Mouse (Mus musculus): Measurements from ENCODE around the gene Zfp14.
A peak's percentile ranks its signal among the peaks of the same experiment; 100 is the strongest.

Gene Zfp14

DNA sequence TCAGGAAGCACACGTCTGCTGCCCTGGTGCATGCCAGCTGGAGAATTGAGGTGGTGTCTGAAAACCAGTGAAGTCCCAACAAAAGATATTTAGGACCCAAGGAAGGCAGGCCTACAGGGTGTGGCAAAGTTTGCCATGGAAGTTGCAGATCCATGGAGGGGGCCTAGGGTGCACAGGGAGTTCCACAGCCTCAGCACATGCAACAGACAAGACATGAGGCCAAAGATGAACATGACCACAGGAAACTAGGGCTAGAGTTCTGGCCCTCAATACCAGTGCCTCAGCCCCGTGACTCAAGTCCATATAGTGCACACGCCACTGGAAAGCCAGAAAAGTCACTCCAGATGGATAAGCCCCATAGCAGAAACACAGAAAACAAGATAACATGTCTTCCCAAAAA lies 22.6 kb downstream of the Zfp14 start:
- no peak for DNase-seq (ENCODE audit: low spot score in 2 of 2)

DNA sequence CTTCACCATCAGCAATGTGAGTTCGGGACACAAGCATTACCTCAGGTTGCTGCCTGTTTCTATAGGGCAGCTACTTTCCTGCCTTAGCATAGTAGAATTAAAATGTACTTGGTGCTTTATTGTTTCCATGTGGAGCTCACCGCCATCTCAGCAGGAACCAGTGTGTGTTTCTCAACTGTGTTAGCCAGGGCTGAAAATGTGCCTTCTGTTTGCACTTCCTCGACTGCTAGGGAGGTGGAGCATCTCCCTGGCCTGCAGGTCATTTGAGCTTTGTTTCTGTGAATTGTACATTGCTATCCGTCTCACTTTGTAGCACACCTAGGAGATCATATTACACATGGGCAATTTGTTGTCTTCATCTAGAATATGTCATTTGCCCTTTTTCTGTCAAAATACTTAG lies 23.8 kb downstream of the Zfp14 start:
- no peak for DNase-seq (ENCODE audit: low spot score in 2 of 2)

DNA sequence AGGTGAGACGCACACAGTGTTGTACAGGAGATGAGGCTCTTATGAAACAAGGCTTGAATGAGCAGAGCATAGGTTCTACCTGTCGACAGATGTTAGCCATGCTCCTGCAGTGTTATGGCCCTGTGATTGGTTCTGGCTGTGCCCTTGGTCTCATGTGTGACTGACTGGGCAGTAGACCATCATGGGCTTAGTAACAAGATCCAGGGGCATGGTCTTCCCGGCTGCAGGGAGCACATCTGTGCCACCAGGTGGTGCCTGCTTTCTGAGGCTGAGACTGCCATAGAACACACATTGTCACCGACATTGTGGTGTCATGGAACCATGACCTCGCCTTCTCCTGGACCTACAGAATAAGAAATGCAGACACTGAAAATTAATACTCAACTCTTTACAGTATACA lies 25.8 kb downstream of the Zfp14 start:
- no peak for DNase-seq (ENCODE audit: low spot score in 2 of 2)

DNA sequence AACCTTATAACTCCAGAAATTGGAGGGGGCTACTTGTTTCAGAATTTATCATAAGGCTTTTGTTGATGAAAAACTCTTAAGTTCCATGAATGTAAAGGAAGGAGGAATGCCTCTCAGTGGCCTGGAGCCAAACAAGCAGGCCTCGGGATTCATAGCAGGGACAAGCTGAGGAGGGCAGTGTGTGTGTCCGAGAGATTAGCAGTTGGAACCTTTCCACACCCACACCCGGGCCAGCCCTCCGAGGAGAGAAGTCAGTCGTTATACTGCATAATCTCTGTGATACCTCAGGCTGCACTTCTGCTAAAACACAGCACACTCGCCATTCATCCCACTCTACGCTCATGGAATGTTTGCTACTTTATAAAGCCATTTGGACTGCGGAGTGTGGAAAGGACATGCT lies 27.4 kb downstream of the Zfp14 start:
- no peak for DNase-seq (ENCODE audit: low spot score in 2 of 2)

DNA sequence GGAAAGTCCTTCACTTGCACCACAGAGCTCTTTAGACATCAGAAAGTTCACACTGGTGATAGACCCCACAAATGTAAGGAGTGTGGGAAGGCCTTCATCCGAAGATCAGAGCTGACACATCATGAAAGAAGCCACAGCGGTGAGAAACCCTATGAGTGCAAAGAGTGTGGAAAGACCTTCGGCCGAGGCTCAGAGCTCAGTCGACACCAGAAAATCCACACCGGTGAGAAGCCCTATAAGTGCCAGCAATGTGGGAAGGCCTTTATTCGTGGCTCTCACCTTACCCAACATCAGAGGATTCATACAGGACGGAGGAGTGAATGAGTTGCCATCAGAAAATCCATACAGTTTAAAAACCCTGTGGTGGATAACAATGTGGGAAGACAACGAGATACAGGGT lies 27.9 kb downstream of the Zfp14 start:
- no peak for DNase-seq (ENCODE audit: low spot score in 2 of 2)

DNA sequence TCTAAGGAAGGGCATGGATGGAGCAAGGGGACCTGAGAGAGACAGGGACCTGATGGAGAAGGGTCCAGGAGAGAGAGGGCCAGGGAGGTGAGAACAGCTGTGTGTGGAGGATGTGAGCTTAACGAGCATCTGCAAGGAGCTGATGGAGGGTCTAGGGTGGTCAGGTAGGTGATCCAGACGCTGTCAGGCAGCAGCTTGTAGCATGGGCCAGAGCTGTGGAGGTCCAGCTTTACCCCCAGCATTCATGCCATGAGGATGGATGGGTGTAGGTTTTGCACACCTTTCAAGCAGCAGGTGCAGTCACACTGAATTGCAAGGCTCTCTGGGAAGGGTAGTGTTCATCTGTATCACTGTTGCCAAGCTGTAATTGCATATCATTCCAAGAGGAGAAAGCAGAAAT lies 31.6 kb downstream of the Zfp14 start:
- DNase-seq (ENCODE audit: low spot score in 2 of 2) = no peak

DNA sequence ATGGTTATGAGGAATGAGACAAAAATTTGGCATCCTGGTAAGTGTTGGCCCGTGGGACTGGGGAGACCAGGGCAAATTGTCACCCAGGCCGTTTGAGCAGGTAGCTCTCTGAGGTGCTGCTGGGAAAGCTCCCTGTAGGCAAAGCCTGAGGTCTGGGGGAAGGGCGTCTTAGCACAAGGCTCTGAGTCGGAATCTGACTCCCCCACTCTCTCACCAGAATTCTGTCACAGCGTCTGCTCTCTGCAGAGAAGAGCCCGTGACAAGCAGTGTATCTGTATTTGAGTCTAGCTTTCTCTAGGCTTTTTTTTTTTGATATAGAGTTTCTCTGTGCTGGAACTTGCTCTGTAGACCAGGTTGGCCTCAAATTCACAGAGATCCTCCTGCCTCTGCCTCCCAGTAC lies 34.0 kb downstream of the Zfp14 start:
- DNase-seq (ENCODE audit: low spot score in 2 of 2) = no peak

DNA sequence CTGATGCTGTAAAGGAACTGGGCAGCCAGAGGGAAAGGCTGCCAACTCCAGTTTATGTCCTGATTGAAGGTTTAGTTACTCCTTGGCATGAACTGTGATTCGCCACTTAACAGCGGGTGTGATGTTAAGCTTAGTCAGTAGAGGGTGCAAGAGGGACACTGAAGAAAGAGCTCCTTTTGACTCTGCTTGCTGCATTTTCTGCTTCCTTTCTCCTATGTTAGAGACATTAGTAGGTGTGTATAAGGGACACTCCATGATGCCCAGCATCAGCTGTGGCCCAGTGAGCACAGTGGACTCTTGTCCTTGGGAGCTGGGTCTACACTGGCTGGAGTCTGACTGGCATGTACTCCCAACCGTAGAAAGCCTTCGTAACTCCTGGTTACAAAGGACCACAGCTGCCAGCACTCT lies 38.2 kb downstream of the Zfp14 start:
- DNase-seq (ENCODE audit: low spot score in 2 of 2) = peak in 1 of 2 experiments; percentile 30

DNA sequence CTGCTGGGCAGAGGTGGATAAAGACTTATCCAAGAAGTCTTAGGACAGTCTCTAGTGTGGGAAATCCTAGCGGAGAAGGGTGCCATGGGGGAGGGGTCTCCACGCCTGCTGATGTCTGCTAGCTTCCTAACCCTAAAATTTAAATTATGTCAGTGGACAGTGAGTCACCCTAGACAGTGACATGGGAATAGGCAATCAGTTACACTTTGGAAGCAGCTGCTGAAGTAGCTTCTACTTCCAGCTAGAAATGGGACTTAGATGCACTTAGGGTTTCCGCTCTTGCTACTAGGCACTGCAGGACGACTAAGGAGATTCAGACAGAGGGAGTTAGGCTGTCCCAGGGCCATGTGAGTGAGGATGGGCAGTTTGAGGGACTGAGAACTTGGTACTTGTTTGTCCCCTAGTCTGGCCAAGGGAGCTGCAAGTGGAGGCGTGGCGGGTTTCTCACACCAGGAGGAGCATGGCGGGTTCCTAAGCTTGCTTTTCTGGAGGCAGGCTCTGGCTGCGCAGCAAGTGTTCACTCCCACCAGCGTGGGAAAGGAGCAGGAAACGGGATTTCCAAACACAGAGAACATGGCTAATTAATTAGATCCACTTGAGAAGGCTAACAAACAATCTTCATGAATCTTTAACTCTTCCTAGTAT lies 40.5 kb downstream of the Zfp14 start:
- peak in 1 of 2 experiments; percentile 9 for DNase-seq (ENCODE audit: low spot score in 2 of 2)

DNA sequence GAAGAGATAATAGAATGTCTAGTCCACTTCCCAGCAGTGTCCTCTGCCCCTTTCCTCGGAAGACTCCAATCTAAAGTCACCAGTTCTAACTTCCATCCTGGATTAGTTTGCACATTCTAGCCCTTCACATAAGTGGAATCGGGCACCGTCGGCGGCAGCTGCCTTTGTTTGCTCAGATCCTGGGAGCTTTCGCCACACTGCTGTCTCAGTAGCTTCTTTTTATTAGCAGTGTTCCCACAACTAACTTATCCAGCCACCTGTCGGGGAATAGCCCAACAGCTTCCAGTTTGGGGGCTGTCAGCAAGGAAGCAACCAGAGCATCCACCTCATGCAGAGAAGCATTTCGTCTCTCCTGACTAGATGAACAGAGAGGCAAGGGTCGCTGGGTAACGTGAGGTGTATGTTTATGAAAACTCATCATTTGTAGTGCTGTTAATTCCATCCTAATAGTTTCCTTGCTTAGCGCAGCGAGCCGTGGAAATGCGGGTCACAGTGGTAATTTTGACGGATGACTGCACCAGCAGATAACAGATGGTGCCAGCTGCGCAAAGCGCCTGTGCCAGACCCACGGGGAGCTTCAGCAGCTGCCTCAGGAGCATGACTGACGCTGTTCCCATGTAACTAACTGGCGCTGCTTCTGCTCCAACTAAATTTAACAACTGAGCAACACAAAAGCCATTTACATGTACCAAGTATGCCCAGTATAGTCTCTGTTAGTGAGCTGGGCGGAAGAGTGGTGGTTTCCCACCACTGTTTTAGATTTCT lies 41.7 kb downstream of the Zfp14 start:
- DNase-seq (ENCODE audit: low spot score in 2 of 2) = peak; percentile 38 to 55

DNA sequence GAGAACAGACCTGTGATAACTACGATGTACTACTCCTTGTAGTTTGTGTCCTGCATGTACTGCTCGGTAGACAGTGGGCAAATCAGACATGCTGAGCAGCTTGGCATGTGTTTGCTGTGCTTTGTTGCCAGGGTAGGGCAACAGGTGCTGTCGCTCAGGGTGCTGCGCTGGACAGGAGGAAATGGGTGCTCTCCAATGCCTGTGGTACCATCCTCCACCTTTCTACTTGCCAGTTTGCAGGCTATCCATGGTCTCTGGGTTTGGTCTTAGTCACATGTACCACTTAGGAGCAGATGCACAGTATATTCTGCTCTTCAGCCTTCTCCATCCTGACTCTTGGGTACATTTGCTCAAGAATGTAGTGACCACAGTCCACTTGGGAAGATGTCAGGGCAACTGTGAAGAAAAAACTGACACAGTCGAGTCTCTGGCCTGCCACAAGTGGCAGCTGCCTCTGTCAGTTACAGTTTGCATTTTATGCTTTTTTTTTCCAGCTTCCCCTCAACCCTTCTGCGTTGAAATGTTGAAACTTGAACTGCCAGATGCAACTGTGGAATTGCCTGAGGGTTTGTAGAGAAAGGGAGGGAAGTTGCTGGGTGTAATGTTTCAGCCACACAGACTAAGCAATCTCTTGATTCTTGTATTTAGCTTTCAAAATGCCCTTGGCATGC lies 43.0 kb downstream of the Zfp14 start:
- no peak for DNase-seq (ENCODE audit: low spot score in 2 of 2)

DNA sequence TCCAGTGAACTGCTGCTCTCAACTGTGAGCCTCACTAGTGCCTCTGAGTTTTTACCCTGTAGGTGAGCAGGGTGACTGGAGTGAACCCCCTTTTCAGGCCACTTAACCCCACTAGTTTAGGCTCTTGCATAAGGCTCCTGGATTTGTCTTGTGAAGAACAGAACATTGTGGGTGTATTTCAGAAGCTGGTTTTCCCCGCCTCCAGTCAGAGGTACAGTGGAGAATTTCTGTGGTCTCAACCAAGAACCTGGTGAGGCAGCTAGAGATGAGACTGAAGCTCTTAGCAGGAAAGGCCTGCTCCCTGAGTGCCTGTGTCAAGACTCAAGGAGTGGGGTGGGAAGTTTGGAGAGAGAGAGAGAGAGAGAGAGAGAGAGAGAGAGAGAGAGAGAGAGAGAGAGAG lies 43.6 kb downstream of the Zfp14 start:
- no peak for DNase-seq (ENCODE audit: low spot score in 2 of 2)

DNA sequence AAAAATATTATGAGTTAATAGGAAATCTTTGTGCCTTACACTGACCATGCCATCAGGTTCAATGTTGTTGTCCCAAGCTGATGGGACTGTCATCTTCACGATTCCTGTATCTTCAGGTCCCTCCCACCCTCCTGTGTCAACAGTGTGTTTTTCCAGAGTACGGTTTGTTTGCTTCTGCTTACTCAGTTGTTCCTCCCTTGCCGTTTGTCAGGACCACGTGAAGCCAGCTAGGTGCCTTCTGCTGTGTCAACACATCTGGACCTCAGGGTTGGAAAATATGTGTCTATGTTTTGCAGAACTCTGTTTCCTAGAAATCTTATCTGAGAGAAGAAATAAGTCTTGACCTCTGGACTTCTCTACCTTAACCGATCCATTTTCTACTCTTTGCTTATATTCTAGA lies 50.6 kb downstream of the Zfp14 start:
- no peak for DNase-seq (ENCODE audit: low spot score in 2 of 2)

DNA sequence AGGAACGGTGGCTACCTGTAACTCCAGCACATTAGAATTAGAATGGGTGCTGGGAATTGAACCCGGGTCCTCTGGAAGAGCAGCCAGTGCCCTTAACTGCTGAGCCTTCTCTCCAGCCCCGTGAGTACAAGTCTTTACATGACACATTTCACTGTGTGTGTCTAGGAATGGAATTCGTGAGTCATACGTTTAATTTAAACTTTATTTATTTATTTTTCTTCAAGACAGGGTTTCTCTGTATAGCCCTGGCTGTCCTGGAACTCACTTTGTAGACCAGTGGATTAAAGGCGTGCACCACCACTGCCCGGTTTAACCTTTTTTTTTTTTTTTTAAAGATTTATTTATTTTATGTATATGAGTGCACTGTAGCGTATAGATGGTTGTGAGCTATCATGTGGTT lies 56.0 kb downstream of the Zfp14 start:
- DNase-seq (ENCODE audit: low spot score in 2 of 2) = no peak

DNA sequence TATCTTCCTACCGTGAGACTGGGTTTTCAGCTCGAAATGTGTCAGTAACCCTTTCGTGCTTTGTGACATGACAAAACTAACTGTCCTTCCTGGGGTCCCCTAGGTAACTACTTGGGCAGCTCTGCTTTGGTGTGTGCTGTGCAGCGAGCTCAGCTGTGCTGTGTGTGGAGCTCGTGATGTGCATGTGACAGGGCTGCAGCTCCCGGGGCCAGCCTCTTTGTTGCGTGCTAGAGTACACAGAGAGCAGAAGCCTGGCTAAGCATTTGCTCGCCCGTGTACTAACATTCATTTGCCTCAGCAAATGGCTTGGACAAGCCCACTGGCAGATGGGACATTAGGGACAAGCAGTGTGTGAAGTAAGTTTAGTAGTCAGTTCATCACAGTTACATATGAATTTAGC lies 57.8 kb downstream of the Zfp14 start:
- DNase-seq (ENCODE audit: low spot score in 2 of 2) = no peak

DNA sequence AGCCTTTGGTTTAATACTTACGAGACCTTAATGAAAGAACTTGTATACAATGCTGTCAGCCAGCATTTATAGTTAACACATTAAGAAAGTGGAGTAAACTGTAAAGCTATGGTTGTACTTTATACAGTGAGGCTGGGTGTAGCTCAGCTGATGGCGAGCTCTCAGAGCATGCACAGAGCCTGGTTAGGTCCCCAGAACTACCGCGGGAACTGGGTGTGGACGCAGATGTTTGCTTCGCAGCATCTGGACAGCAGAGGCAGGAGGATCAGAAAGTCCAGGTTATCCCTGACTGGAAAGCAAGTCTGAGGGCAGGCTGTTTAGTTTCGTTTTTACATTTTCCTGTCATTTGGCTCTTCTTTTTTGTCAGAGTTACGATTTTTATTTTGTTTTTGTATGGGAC lies 58.5 kb downstream of the Zfp14 start:
- DNase-seq (ENCODE audit: low spot score in 2 of 2) = no peak

DNA sequence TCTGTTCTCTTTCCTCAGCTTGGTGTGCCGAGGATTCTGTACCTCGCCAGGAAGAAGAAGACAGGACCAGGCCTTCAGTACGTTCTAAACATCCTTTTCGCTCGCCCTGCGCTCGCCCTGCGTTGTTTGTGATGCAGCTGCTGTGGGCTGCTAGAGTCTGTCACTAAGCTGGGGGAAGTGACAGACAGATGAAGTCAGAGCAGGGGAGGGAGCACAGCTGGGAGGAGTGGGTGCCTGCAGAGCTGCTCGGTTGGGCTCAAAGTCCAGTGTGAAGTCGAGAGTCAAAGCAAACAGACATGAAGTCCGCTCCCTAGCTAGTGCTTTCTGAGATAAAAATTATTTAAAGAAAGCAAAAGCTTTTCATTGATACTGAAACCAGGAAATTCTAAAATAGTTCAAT lies 62.1 kb downstream of the Zfp14 start:
- no peak for DNase-seq (ENCODE audit: low spot score in 2 of 2)

DNA sequence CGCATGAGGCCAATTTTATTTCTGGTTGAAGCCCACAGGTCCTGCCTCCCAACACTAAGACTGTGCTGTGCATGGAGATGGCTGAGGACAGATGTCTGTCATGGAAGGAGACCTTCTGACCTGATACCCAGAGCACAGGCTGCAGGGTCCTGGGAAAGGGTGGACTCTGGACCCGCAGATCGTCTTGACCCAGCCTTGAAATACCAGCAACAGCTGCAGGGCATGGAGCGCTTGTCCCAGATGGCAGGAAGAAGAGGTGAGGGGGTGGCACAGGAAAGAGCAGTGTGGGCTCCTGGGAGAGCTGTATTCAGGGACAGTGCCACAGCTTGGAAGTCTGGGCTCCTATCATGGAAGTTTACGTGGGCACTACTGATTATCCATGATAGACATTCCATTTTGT lies 63.6 kb downstream of the Zfp14 start:
- DNase-seq (ENCODE audit: low spot score in 2 of 2) = no peak

Measured in heart, adult 9 months (tissue).